Mouse (Mus musculus) hindbrain, embryonic 10.5 days (tissue): ENCODE results near the gene Six5. TPM values are rescaled to one million over a fixed set of nuclear protein-coding genes. Genes with fewer than 3 reads are reported as not detected.

Source experiments
- DNase-seq: peaks from one replicate; pipeline ENCODE4 v3.0.0-alpha.2; 2017; ENCODE audit warnings: low spot score
- H3K27ac ChIP-seq: fragments of 300-500 bp; sonication (generic); 2 replicates; pipeline ENCODE4 v1.5.1; 2016; ENCODE audit warnings: mild to moderate bottlenecking, moderate library complexity
- H3K27me3 ChIP-seq: fragments of 300-500 bp; sonication (generic); 2 replicates; pipeline ENCODE4 v1.6.1; 2016; ENCODE audit warnings: mild to moderate bottlenecking; ENCODE audit not compliant: poor library complexity, insufficient read depth, severe bottlenecking
- H3K36me3 ChIP-seq: fragments of 300-500 bp; sonication (generic); 2 replicates; pipeline ENCODE4 v1.6.1; 2016; ENCODE audit warnings: mild to moderate bottlenecking, moderate library complexity
- H3K4me1 ChIP-seq: fragments of 300-500 bp; sonication (generic); replicated peaks from 2 replicates; pipeline ENCODE4 v1.6.1; 2016; ENCODE audit warnings: mild to moderate bottlenecking
- H3K4me3 ChIP-seq: fragments of 300-500 bp; sonication (generic); 2 replicates; pipeline ENCODE4 v1.5.1; 2016; ENCODE audit warnings: mild to moderate bottlenecking, moderate library complexity
- H3K9me3 ChIP-seq: fragments of 300-500 bp; sonication (generic); 2 replicates; pipeline ENCODE4 v1.6.1; 2016; ENCODE audit warnings: mild to moderate bottlenecking, moderate library complexity
- WGBS: fragments of 180-500 bp; shearing (Covaris S2); methylation state at CpG from one replicate; pipeline ENCODE4 v1.1.7; 2016; 5-methylcytosine and 5-hydroxymethylcytosine counted together
- polyA plus RNA-seq: library from polyadenylated mRNA; unstranded; fragments of >200 nt; fragmentation: Nextera tagmentation; extraction: Ambion mirVana; gene quantifications from 2 replicates; pipeline ENCODE4 v1.2.1, GENCODE M21; 2016

Six5 gene
- polyA plus RNA-seq, 1 experiment from 2014 or later, result 8.4 TPM

DNA sequence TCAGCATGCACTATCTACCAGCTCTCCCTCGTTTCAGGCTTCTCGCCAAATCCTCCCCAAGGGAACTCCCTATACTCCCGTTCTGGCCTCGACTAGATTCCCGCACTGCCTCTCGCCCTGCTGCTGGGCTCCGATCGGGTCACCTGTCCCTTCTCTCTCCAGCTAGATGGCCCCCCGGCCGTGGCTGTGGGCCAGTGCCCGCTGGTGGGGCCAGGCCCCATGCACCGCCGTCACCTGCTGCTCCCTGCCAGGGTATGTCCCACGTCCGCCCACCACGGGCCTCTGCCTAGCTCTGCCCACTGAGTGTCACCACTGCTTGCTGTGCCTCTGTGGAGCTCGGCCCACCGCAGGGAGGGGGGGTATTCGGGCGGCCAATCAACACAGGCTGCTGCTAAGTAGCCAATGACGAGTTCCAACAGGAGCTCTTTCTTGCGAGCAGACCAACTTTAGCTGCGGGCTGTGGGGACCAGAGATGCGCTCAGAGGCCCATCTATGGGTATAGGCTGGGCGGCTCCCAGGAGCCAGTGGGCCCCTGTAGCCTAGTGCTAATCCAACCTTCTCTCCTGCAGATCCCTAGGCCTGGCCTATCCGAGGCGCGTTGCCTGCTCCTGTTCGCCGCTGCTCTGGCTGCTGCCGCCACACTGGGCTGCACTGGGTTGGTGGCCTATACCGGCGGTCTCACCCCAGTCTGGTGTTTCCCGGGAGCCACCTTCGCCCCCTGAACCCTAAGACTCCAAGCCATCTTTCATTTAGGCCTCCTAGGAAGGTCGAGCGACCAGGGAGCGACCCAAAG, 1.8 kb upstream of the Six5 start:
- Histone ChIP-seq H3K36me3 (peaks cover 56% of the 10 kb centered on the region), H3K4me1 (peaks cover 66% of the 10 kb centered on the region)

DNA sequence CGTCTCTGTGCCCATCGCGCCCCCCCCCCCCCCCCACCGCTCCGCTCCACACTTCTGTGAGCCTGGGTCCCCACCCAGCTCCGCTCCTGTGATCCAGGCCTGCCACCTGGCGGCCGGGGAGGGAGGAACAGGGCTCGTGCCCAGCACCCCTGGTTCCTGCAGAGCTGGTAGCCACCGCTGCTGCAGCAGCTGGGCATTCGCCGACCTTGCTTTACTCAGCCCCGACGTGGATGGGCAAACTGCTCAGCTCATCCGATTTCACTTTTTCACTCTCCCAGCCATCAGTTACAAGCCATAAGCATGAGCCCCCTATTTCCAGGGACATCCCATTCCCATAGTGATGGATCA, 1.2 kb upstream of the Six5 start:
- no peaks in the 10 kb centered on the region for H3K9me3 ChIP-seq
- peaks cover 68% of the 10 kb centered on the region for H3K4me1 ChIP-seq
- peak; percentile 88 for DNase-seq
- peak overlapping the region; percentile 79 for H3K4me3 ChIP-seq
- 0% methylated on average over 13 of the region's 15 CpGs for WGBS
- H3K27ac ChIP-seq, result peak overlapping the region; percentile 98
- H3K27me3 ChIP-seq, result peaks cover 25% of the 10 kb centered on the region
- H3K36me3 ChIP-seq, result peaks cover 56% of the 10 kb centered on the region

More for the DNA sequence above, 1.8 kb upstream of the Six5 start:
- peak; percentile 87 for DNase-seq
- Histone ChIP-seq H3K27me3 (peaks cover 25% of the 10 kb centered on the region), H3K4me3 (peak overlapping the region; percentile 79), H3K9me3 (no peaks in the 10 kb centered on the region), H3K27ac (peak overlapping the region; percentile 98)
- 4% methylated on average over 38 of the region's 38 CpGs for WGBS

DNA sequence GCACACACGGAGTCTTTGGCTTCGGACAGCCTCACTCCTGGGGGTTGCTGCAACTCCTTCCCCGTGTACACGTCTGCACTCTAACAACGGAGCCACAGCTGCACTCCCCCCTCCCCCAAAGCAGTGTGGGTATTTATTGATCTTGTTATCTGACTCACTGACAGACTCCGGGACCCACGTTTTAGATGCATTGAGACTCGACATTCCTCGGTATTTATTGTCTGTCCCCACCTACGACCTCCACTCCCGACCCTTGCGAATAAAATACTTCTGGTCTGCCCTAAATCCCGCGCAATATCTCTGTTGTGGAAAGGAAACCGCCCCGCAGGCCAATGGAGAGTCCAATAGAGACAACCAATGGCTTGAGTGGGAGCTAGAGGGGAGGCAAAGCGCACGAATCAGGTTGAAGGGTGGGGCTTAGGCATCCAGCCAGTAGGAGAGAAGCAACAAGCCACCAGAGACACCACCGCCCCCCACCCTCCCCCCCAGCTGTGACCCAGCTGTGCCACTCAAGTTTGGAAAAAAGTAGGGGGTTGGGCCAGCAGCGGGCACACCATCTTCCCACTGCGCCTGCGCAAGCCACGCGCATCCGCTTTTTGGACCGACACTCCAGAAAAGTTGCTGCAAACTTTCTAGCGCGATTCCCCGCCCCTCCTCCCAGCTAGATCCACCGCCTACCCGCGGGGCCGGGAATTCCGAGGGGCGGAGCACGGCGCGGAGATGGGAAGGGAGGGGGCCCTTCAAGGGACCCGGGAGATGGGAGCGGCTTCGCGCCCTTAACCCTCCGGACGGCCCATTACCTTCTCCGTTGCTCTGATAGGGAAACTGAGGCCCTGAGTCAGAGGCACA, 633 bp upstream of the Six5 start:
- Histone ChIP-seq H3K4me3 (peak overlapping the region; percentile 79), H3K36me3 (peaks cover 54% of the 10 kb centered on the region), H3K4me1 (peaks cover 68% of the 10 kb centered on the region), H3K27me3 (peaks cover 25% of the 10 kb centered on the region), H3K9me3 (no peaks in the 10 kb centered on the region), H3K27ac (peak overlapping the region; percentile 98)
- DNase-seq, result peak; percentile 99
- under 1% methylated on average over 45 of the region's 45 CpGs for WGBS

DNA sequence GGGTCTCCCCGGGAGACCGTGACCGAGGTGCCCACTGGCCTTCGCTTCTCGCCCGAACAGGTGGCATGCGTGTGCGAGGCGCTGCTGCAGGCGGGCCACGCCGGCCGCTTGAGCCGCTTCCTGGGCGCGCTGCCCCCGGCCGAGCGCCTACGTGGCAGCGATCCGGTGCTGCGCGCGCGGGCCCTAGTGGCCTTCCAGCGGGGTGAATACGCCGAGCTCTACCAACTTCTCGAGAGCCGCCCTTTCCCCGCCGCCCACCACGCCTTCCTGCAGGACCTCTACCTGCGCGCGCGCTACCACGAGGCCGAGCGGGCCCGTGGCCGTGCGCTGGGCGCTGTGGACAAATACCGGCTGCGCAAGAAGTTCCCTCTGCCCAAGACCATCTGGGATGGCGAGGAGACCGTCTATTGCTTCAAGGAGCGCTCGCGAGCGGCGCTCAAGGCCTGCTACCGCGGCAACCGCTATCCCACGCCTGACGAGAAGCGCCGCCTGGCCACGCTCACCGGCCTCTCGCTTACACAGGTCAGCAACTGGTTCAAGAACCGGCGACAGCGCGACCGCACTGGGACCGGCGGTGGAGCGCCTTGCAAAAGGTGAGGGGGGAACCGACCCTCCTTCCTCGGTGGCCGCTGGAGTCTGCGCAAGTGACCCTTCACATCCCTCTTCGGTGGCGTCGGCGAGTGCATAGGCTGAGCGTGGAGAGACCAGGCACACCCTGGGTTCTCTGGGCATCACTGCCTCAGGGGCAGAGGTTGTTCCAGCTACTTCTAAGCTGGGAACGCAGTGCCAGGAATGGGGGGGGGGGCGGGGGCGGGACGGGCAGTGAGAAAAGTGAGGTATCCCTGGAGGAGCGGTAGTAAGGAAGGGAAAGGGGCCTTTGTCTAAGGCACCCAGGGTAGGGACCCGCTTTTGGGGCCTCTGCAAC, 694 bp downstream of the Six5 start:
- Histone ChIP-seq H3K27ac (peak overlapping the region; percentile 98), H3K4me1 (peaks cover 68% of the 10 kb centered on the region), H3K4me3 (peak overlapping the region; percentile 79), H3K27me3 (peaks cover 24% of the 10 kb centered on the region), H3K9me3 (no peaks in the 10 kb centered on the region), H3K36me3 (peaks cover 41% of the 10 kb centered on the region)
- DNase-seq, result peak; percentile 69
- WGBS, result under 1% methylated on average over 87 of the region's 87 CpGs

DNA sequence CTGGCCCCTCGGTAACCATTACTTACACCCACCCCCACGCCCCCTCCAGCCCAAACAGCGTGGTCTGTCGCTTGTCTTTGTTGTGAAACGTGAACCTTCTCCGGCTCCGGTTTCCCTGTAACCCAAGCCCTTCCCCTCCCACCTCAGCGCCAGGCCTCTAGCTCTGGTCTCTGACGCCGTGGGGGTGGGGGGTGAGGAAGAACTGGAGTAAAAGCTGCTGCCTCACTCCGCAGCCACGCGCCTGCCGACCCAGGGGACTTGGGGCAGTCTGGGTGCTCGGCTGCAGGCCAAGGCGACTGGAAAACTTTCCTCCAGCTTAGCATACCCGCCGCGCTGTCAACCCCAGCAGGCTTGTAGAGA, 1.3 kb downstream of the Six5 start:
- H3K9me3 ChIP-seq, result no peaks in the 10 kb centered on the region
- peaks cover 68% of the 10 kb centered on the region for H3K4me1 ChIP-seq
- peak overlapping the region; percentile 79 for H3K4me3 ChIP-seq
- DNase-seq, result peak; percentile 83
- under 1% methylated on average over 19 of the region's 19 CpGs for WGBS
- H3K36me3 ChIP-seq, result peaks cover 34% of the 10 kb centered on the region
- H3K27ac ChIP-seq, result peak overlapping the region; percentile 98
- peaks cover 18% of the 10 kb centered on the region for H3K27me3 ChIP-seq

DNA sequence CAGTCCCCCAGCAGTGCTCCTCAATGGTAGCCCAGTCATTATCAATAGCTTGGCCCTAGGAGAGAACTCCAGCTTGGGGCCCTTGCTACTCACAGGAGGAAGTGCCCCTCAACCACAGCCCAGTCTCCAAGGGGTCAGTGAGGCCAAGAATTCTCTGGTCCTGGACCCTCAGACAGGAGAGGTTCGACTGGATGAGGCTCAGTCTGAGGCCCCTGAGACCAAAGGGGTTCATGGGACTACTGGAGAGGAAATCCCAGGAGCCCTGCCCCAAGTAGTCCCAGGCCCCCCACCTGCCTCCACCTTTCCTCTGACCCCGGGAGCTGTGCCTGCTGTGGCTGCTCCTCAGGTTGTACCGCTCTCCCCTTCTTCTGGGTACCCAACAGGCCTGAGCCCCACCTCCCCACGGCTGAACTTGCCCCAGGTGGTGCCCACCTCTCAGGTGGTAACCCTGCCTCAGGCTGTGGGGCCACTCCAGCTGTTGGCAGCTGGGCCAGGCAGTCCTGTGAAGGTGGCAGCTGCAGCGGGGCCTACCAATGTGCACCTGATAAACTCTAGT, 2.1 kb downstream of the Six5 start:
- Histone ChIP-seq H3K27me3 (peaks cover 10% of the 10 kb centered on the region), H3K4me3 (peak overlapping the region; percentile 79), H3K36me3 (peaks cover 27% of the 10 kb centered on the region), H3K9me3 (no peaks in the 10 kb centered on the region), H3K27ac (peak overlapping the region; percentile 98), H3K4me1 (peaks cover 66% of the 10 kb centered on the region)
- WGBS, result 54% methylated on average over 5 of the region's 5 CpGs
- no peak for DNase-seq

DNA sequence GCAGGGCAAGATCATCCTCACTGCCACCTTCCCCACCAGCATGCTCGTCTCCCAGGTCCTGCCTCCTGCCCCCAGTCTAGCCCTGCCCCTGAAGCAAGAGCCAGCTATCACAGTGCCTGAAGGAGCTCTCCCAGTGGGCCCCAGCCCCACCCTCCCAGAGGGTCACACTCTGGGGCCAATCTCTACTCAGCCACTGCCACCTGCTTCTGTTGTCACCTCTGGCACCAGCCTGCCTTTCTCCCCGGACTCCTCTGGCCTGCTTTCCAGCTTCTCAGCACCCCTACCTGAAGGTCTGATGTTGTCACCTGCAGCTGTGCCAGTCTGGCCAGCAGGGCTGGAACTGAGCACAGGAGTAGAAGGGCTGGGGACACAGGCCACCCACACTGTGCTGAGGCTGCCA, 2.8 kb downstream of the Six5 start:
- Histone ChIP-seq H3K27ac (no peak overlapping the region), H3K4me1 (peaks cover 59% of the 10 kb centered on the region)

DNA sequence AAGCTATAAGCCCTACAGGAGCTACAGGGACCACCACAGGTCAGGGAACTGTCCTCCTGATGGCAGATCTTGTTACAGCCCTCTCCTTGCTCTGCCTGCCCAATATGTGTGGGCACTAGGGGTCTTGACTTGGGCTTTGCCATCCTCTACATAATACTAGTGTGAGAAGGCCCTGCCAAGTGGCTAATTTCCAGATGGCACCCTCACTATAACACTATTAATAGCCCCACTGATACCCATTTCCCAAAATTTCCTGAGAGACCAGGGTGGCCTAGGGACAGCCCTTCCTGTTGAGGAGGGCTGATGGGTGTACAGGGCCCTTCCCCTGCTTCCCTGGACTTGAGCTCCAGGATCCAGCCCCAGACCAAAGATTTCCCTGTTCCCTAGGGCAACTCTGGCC, 3.5 kb downstream of the Six5 start:
- Histone ChIP-seq H3K4me3 (no peak overlapping the region), H3K9me3 (no peaks in the 10 kb centered on the region), H3K27me3 (no peaks in the 10 kb centered on the region), H3K36me3 (peaks cover 21% of the 10 kb centered on the region), H3K4me1 (peaks cover 52% of the 10 kb centered on the region), H3K27ac (no peak overlapping the region)
- no peak for DNase-seq

More for the DNA sequence above, 2.8 kb downstream of the Six5 start:
- DNase-seq, result no peak
- WGBS, result 75% methylated on average over 2 of the region's 2 CpGs
- no peaks in the 10 kb centered on the region for H3K9me3 ChIP-seq
- H3K4me3 ChIP-seq, result peak overlapping the region; percentile 79
- H3K36me3 ChIP-seq, result peaks cover 21% of the 10 kb centered on the region
- peaks cover 3% of the 10 kb centered on the region for H3K27me3 ChIP-seq

DNA sequence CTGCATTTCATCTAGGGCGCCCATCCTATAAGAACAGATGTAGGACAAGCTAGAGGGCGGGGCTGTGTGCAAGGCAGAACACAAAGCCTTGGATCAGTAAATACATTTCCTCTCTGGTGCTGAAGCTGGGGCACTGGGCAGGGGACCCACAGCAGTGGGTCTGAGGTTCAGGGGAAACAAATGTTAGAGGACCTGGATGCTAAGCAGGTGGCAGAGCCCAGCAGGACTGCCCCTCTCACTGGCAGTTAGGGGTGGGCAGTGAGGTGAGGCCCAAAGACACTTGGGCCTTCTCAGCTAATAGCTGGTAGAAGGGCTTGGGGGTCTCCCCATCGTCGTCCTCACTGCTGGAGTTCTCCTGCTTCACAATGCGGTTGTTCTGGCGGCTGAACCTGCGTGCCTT, 4.4 kb downstream of the Six5 start:
- no peaks in the 10 kb centered on the region for H3K27me3 ChIP-seq
- WGBS, result 60% methylated on average over 7 of the region's 7 CpGs
- no peak overlapping the region for H3K27ac ChIP-seq
- peaks cover 21% of the 10 kb centered on the region for H3K36me3 ChIP-seq
- H3K4me3 ChIP-seq, result no peak overlapping the region
- no peak for DNase-seq
- H3K9me3 ChIP-seq, result no peaks in the 10 kb centered on the region
- H3K4me1 ChIP-seq, result peaks cover 43% of the 10 kb centered on the region

DNA sequence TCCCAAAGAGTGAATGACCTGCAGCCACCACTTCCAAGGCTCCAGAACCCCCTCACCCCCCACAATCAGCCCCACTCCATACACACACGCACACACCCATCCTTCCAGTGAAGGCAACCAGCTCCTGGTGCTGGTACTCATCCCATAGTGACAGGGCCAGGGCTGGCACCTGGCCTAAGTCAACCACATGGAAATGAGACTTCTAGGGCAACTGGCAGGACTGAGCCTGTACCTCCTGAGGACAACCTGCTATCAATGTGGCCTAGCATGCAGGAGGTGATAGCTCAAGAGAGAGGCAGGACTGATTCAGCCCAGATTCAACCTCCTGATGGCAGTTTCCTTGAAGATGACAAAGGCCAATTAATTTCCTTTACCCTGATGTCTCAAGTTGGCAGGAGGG, 5.9 kb downstream of the Six5 start:
- WGBS, result 90% methylated on average over 1 of the region's 1 CpGs
- H3K4me3 ChIP-seq, result no peak overlapping the region
- H3K36me3 ChIP-seq, result peaks cover 21% of the 10 kb centered on the region
- no peaks in the 10 kb centered on the region for H3K27me3 ChIP-seq
- H3K9me3 ChIP-seq, result no peaks in the 10 kb centered on the region
- peaks cover 29% of the 10 kb centered on the region for H3K4me1 ChIP-seq
- DNase-seq, result no peak
- H3K27ac ChIP-seq, result no peak overlapping the region

DNA sequence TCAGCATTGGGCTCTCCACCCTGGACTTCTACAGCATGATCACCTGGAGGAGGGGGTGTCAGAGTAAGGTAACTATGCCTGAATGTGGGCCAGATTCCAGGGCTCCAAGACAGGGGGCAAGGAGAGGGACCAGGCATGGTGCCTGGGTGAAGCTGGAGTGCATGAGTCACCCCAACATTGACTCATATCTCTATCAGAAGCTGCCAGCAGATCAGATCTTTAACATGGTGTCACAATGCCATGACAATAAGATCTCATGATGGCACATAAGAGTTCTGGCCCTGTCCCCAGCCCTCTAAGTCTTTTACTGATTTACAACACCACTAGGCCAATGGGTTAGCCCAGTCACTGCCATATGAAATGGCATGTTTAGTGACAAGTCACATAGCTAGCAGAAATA, 9.3 kb downstream of the Six5 start:
- H3K27ac ChIP-seq, result no peak overlapping the region
- no peaks in the 10 kb centered on the region for H3K9me3 ChIP-seq

DNA sequence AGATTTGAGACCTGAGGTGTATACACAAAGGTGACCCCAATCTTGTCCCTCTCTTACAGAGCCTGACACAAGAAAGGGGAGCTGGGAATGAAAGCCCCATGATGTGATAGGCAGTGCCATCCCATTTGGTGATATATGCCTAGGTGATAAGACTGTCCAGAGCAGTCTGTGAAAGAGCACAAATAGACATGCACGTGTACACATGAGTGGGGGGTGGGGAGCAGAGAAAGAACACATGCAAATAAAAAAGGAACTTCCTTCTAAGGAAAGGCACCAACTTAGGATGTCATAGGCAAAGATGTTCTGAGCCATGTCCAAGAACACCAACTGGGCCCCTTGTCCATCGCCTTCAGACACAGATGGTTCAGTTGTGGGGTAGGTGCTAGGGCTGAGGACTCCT, 10.1 kb downstream of the Six5 start:
- 83% methylated on average over 2 of the region's 2 CpGs for WGBS
- Histone ChIP-seq H3K4me1 (no peaks in the 10 kb centered on the region), H3K4me3 (no peak overlapping the region), H3K36me3 (no peaks in the 10 kb centered on the region), H3K27me3 (no peaks in the 10 kb centered on the region), H3K27ac (no peak overlapping the region), H3K9me3 (no peaks in the 10 kb centered on the region)
- no peak for DNase-seq

More for the DNA sequence above, 9.3 kb downstream of the Six5 start:
- no peak overlapping the region for H3K4me3 ChIP-seq
- H3K4me1 ChIP-seq, result 0 out of 2 replicates have a peak, but pooled peaks cover 2% of the 10 kb centered on the region
- H3K36me3 ChIP-seq, result no peaks in the 10 kb centered on the region
- DNase-seq, result no peak
- no peaks in the 10 kb centered on the region for H3K27me3 ChIP-seq
